Mouse (Mus musculus) liver, embryonic 14.5 days (tissue): ENCODE measurements around the gene Klf11. TPM values are rescaled to one million over a fixed set of nuclear protein-coding genes. Genes with fewer than 3 reads are reported as not detected.
"Not testable (repeated sequence)": the region's sequence is repeated elsewhere in the genome, so short reads cannot be mapped to it uniquely, and the experiment has no call there.

ENCODE experiments used
- ATAC-seq: fragments of 200-750 bp; cut with Nextera tagmentation; 2 replicates; pipeline ENCODE4 v1.8.0; 2017; ENCODE audit warnings: moderate number of reproducible peaks, mild to moderate bottlenecking, moderate library complexity; ENCODE audit not compliant: insufficient read depth
- DNase-seq, 3 experiments: peaks; one replicate each; pipeline ENCODE4 v3.0.0-alpha.2; 2012 to 2013; ENCODE audit warnings: low read depth in 3 of 3, low spot score in 3 of 3
- H3K27ac ChIP-seq: fragments of 300-500 bp; sonication (generic); 2 replicates; pipeline ENCODE4 v1.5.1; 2014; ENCODE audit warnings: moderate library complexity, mild to moderate bottlenecking, control low read depth, inconsistent platforms
- H3K27me3 ChIP-seq: fragments of 300-500 bp; sonication (generic); 2 replicates; pipeline ENCODE4 v1.6.1; 2014; ENCODE audit warnings: mild to moderate bottlenecking, low read length, moderate library complexity; ENCODE audit not compliant: control insufficient read depth, insufficient read depth
- H3K36me3 ChIP-seq: fragments of 300-500 bp; sonication (generic); replicated peaks from 2 replicates; pipeline ENCODE4 v1.6.1; 2014; ENCODE audit warnings: low read depth; ENCODE audit not compliant: control insufficient read depth, insufficient read depth
- H3K4me1 ChIP-seq, 2 experiments: fragments of 200-500 bp in 1 of 2; fragments of 300-500 bp in 1 of 2; sonication (generic) in 1 of 2; replicated peaks; 2 replicates each; pipeline ENCODE4 v1.6.1; 2012 to 2014; ENCODE audit warnings: antibody characterized with exemption in 1 of 2, inconsistent platforms in 1 of 2, low read length in 1 of 2; ENCODE audit not compliant: control insufficient read depth in 2 of 2, insufficient read depth in 2 of 2
- H3K4me2 ChIP-seq: fragments of 300-500 bp; sonication (generic); 2 replicates; pipeline ENCODE4 v1.6.1; 2014; ENCODE audit warnings: low read depth, mild to moderate bottlenecking, control low read depth, moderate library complexity
- H3K4me3 ChIP-seq, 2 experiments: fragments of 200-500 bp in 1 of 2; fragments of 300-500 bp in 1 of 2; sonication (generic) in 1 of 2; 2 replicates each; pipeline ENCODE4 v1.5.1; 2012 to 2014; ENCODE audit warnings: low read depth in 2 of 2, low read length in 2 of 2, mild to moderate bottlenecking in 2 of 2, control low read depth in 1 of 2, inconsistent platforms in 1 of 2, moderate library complexity in 1 of 2; ENCODE audit not compliant: insufficient read depth in 1 of 2
- H3K9ac ChIP-seq: fragments of 300-500 bp; sonication (generic); replicated peaks from 2 replicates; pipeline ENCODE4 v1.6.1; 2014; ENCODE audit warnings: mild to moderate bottlenecking, control low read depth, moderate library complexity
- H3K9me3 ChIP-seq: fragments of 300-500 bp; sonication (generic); 2 replicates; pipeline ENCODE4 v1.6.1; 2016; ENCODE audit warnings: low read length, mixed read lengths; ENCODE audit not compliant: control insufficient read depth
- CTCF ChIP-seq: IDR thresholded peaks from 2 replicates; pipeline ENCODE4 v1.5.1; 2016; ENCODE audit warnings: antibody characterized with exemption, low read depth, control low read depth
- EP300 ChIP-seq: IDR thresholded peaks from 2 replicates; pipeline ENCODE4 v1.6.1; 2016; ENCODE audit warnings: antibody characterized with exemption, low read depth
- WGBS: fragments of 180-500 bp; shearing (Covaris S2); extraction: QIAGEN DNeasy Blood & Tissue Kit; methylation state at CpG from one replicate; pipeline ENCODE4 v1.1.7; 2014; ENCODE audit not compliant: insufficient replicate concordance; 5-methylcytosine and 5-hydroxymethylcytosine counted together
- polyA plus RNA-seq, 2 experiments: library from polyadenylated mRNA; depleted of rRNA in 1 of 2; stranded (reverse) in 1 of 2; unstranded in 1 of 2; fragments of >200 nt; fragmentation: Nextera tagmentation in 1 of 2; extraction: Ambion mirVana in 1 of 2; gene quantifications; 2 replicates each; pipeline versions ENCODE4 v1.2.1 to v1.2.3; 2012 to 2014

Gene Klf11
- polyA plus RNA-seq, 2 experiments, result 5.4 to 6.9 TPM

GRCm38 (mm10) chr12:24696500-24697483, 45.7 kb downstream of the Klf11 start:
- H3K9ac ChIP-seq, result no peak overlapping the region
- no peak overlapping the region for H3K4me2 ChIP-seq
- 28% methylated on average over 16 of the region's 16 CpGs for WGBS

GRCm38 (mm10) chr12:24697484-24698204, 46.6 kb downstream of the Klf11 start:
- DNase-seq (no peak), ATAC-seq (peak; percentile 54)
- Histone ChIP-seq H3K27me3 (no peaks in the 10 kb centered on the region), H3K36me3 (no peaks in the 10 kb centered on the region), H3K9me3 (no peaks in the 10 kb centered on the region), H3K4me3 (no peak overlapping the region), H3K4me1 (peaks cover 4 to 7% of the 10 kb centered on the region in 2 experiments), H3K9ac (no peak overlapping the region), H3K27ac (no peak overlapping the region), H3K4me2 (no peak overlapping the region)
- no peak for TF ChIP-seq EP300
- TF ChIP-seq CTCF, result peak; percentile 41; the same call in 1 of the 2 replicates
- 51% methylated on average over 8 of the region's 8 CpGs for WGBS

More at GRCm38 (mm10) chr12:24696500-24697483, 45.7 kb downstream of the Klf11 start:
- Histone ChIP-seq H3K27ac (no peak overlapping the region), H3K27me3 (no peaks in the 10 kb centered on the region), H3K4me1 (peaks cover 0 to 3% of the 10 kb centered on the region in 2 experiments; a peak in 2 of 4 replicates), H3K4me3 (no peak overlapping the region), H3K9me3 (no peaks in the 10 kb centered on the region), H3K36me3 (no peaks in the 10 kb centered on the region)
- ATAC-seq, result peak; percentile 74
- DNase-seq, result peak; percentile 63 to 71 (median 63)
- TF ChIP-seq CTCF, result peak; percentile 96
- TF ChIP-seq EP300, result no peak

- Histone ChIP-seq H3K9ac (no peak overlapping the region), H3K4me1 (peaks cover 12 to 15% of the 10 kb centered on the region in 2 experiments), H3K27me3 (no peaks in the 10 kb centered on the region), H3K4me3 (no peak overlapping the region), H3K27ac (no peak overlapping the region), H3K9me3 (no peaks in the 10 kb centered on the region), H3K4me2 (no peak overlapping the region), H3K36me3 (no peaks in the 10 kb centered on the region)
- 60% methylated on average over 3 of the region's 3 CpGs for WGBS
- TF ChIP-seq EP300 (no peak), CTCF (no peak)
- ATAC-seq (no peak), DNase-seq (no peak)
Observed at GRCm38 (mm10) chr12:24698514-24698913, 47.4 kb downstream of the Klf11 start.

GRCm38 (mm10) chr12:24699578-24699977, 48.5 kb downstream of the Klf11 start:
- H3K27me3 ChIP-seq, result no peaks in the 10 kb centered on the region
- WGBS, result 61% methylated on average over 10 of the region's 10 CpGs
- no peak overlapping the region for H3K4me2 ChIP-seq
- no peaks in the 10 kb centered on the region for H3K9me3 ChIP-seq
- no peak overlapping the region for H3K9ac ChIP-seq
- H3K4me1 ChIP-seq, result peaks cover 18 to 25% of the 10 kb centered on the region in 2 experiments
- no peaks in the 10 kb centered on the region for H3K36me3 ChIP-seq
- no peak overlapping the region for H3K27ac ChIP-seq
- ATAC-seq (no peak), DNase-seq (no peak)
- TF ChIP-seq EP300 (no peak), CTCF (no peak)
- H3K4me3 ChIP-seq, result no peak overlapping the region

GRCm38 (mm10) chr12:24701621-24702020, 50.5 kb downstream of the Klf11 start:
- not testable (repeated sequence) for H3K27me3 ChIP-seq, H3K27ac ChIP-seq, H3K4me3 ChIP-seq, H3K4me2 ChIP-seq, H3K9ac ChIP-seq, H3K36me3 ChIP-seq, H3K9me3 ChIP-seq, DNase-seq, ATAC-seq
- TF ChIP-seq CTCF, result peak; percentile 63
- peaks cover 37 to 44% of the 10 kb centered on the region in 2 experiments for H3K4me1 ChIP-seq
- 67% methylated on average over 9 of the region's 9 CpGs for WGBS
